Mouse (Mus musculus) liver, adult 2 months (tissue): ENCODE measurements around the gene Adcy6.

ENCODE experiments used
- CTCF ChIP-seq: fragments of 200-500 bp; IDR thresholded peaks from 2 replicates; pipeline ENCODE4 v1.5.1; 2011; ENCODE audit warnings: low read depth, low read length, control low read depth
- POLR2A ChIP-seq: fragments of 200-500 bp; IDR thresholded peaks from 2 replicates; pipeline ENCODE4 v1.6.1; 2011; ENCODE audit warnings: low read length, control low read depth; ENCODE audit not compliant: insufficient read depth; ENCODE audit errors: extremely low read depth

DNA sequence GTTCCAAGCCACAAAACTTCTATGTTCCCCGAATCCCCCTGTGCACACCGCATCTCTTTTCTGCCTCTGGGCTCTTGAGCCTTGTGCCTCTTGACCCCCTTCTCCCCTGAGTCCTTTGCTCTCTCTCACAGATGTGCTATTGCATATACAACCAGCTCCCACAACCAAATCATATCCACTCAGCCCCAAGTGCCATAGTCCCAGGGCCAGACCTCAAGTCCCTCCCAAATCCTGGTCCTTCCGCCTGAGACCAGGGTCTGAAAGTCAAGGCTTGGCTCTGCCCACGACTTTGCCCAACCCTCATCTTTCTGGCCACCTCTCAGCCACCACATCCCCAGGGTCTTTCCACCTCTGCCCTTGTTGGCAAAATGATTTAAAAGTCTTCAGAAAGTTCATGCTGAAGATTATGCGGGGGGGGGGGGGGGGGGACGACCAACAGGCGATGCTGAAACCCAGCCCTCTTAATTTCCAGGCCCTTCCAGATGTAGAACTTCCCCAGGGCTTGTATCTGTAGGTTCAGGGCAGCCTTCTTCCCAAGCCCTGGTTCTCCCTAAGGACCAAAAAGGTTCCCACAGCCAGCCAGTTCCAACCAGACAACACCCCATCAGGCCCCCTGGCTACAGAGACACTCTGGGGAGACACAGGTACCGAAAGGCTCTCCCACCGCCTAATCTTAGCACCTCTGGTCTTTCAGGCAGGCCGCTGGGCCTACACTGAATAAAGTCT, 1.7 kb downstream of the Adcy6 start:
- TF ChIP-seq CTCF (no peak), POLR2A (no peak)
